Mouse (Mus musculus) heart, postnatal 10 days (tissue): Measurements from ENCODE around the gene Ipo5. TPM values are rescaled to one million over a fixed set of nuclear protein-coding genes. Genes with fewer than 3 reads are reported as not detected.
A peak's percentile ranks its signal among the peaks of the same experiment; 100 is the strongest.

ENCODE experiments used
- DNase-seq, 2 experiments: peaks; one replicate each; pipeline ENCODE4 v3.0.0; 2021
- intact Hi-C: fragments of 180-260 bp; cut with DNase I; formaldehyde crosslinking; loops from one replicate; pipeline ENCODE4 v1.15.1; 2025
- total RNA-seq, 2 experiments: library from RNA; stranded (reverse); gene quantifications; 2 replicates each; pipeline ENCODE4 v1.2.3; 2021

Ipo5 gene
- 100 to 1,000 TPM in 1 of 2 experiments, 10 to 100 TPM in 1; 97.4 to 102 TPM for total RNA-seq

DNA sequence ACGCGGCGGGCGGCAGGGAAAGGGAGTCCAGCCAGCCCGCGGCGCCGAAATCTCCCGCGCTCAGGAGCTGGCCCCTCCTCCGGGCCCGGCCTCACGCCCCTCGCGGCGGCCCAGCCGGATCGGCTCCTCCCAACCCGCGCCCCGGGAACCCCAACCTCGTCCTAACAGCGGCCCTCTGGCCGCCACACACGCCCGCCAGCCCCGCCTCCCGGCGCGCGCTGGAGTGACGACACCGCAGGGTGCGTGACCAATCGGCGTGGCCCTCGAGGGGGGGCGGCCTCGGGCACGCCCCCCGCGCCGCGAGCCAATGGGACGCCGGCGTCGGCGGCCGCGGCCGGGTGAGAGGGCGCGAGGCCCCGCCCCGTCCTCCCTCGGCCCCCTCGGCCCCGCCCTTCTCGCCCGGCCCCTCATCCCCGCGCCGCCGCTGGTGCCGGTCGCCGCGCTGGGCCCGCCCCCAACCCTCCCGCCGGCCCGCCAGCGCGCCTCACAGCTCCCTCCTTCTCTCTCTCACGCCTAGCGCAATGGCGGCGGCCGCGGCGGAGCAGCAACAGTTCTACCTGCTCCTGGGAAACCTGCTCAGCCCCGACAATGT is at the start of gene Ipo5:
Ipo5 (plus strand) TSS at position 492 of the 592 bp plus-strand sequence.
- DNase-seq = peak; percentile 96 to 97
- intact Hi-C loops = loop anchor here (2.0 kb wide), 1 partner anchor 42 kb away; no protein-coding TSS in a partner anchor

DNA sequence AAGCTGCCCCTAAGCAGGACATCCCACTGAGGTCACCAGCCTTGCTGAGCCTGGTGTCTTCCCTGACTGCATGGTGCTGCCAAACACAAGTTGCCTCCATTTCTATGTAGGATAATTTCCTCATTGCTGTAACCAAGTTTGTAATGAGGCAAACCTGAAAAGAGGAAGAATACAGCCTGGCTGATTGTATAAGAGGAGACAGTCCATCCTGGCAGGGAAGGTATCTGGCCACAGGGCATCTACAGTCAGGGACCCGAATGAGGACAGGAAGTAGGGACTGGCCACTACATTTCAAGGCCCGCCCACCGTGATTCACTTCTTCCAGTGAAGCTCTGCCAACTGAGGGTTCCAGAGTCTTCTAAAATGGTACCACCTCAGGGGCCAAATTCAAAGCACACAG is 47.8 kb upstream of the Ipo5 start:
- no peak for DNase-seq
- intact Hi-C loops = no loop called here

DNA sequence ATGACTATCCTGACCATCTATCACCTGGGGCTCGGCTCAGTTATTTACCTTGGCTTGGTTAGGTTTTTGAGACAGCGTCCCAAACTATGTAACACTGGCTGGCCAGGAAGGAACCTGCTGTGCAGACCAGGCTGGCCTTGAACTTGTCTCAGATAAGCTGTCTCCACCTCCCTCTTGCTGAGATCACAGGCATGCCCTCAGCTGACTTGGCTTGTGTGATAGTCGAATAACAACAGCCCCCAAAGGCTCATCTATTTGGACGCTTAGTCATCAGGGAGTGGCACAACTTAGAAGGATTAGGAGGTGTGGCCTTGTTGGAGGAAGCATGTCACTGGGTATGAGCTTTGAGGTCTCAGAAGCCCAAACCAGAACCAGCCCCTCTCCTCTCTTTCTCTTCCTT is 46.1 kb upstream of the Ipo5 start:
- DNase-seq = no peak
- intact Hi-C loops = no loop called here

DNA sequence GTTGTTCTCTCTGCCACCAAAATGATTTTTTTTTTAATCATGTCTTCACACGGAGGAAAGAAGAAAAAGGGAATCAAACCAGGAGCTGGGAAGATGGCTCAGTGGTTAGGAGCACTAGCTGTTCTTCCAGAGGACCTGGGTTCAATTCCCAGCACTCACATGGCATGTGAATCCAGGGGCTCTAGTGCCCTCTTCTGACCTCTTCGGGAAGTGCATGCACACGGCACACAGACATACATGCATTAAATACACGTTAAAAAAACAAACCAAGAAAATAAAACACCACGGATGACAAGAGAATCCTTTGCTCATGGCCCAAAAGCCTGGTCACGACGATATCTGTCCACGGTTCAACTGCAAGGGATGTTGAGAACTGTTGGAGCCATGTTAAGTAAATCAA is 44.5 kb upstream of the Ipo5 start:
- intact Hi-C loops = no loop called here
- no peak for DNase-seq

DNA sequence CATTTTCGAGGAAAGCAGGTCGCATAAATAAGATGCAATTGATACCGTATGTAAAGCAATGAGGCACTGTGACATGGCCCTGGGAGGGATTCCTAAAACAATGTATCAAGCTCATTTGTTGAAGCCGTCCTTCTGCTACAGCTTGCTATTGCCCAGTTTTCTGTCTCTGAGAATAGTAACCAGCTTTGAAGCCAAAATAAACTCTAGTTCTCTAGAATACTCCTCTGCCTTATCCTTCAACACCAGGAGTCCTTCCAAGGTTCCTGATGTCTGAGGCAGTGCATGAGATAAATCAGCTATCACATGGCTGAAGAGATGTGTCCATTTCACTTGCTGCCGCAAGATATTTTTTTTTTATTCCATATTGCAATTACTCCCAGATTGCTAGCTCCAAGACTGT is 43.9 kb upstream of the Ipo5 start:
- intact Hi-C loops = no loop called here

DNA sequence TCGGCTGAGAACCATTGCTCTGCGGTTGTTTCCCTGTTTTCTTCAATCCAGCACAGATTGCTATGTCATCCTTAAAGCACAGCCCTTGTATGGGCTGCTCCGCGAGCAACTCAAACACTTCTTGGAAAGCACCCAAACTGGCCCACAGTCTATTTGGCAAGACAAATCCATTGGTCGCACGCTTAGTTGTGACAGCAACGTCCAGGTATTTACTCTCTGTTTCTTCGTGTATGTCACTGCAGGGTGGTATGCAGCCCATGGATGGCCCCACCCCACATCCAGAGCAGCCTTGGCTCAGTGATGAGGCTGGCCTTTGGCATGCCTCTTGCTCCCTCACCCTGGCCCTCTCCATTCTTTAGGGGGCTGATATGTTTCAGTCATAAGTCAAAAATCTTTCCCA is 42.5 kb upstream of the Ipo5 start:
- intact Hi-C loops = loop anchor here (2.0 kb wide), 1 partner anchor 42 kb away; the partner anchor contains the start of gene Ipo5
- peak; percentile 80 to 82 for DNase-seq

More for the DNA sequence above, 43.9 kb upstream of the Ipo5 start:
- peak; percentile 33 to 38 for DNase-seq

DNA sequence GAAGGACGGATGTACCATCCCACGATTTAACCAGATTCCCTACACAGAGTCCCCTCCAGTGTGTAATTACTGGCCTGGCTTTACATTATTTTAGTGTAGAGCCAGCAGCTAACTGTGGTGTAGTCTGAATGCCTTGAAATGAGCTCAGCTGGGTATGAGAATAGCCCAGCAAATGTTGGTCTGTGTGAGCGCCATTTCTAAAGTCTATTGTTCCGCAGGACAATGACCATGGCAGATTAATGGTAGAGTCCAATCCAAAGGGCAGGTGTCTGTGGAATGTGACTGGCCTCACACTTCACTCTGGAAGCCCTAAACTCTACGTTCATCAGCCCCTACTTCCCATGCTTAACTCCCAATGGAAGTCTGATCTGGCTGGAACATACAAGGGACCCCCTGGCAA is 40.3 kb upstream of the Ipo5 start:
- intact Hi-C loops = no loop called here
- DNase-seq = no peak

DNA sequence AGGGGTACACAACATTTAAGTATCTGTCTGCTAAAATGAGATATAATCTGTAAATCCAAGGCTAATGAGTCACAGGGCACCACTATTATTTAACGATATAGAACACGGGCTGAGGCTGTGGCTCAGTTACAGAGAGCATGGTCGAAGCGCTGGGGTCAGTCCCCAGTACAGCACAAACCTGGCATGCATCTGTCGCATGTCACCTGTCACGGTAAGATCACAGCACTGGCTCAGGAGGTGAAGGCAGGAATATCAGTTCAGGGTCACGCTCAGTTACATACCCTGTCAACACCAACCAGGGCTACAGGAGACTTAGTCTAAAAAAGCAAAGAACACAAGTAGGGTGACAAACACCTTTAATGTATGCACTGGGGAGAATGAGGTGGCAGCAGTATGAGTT is 36.6 kb upstream of the Ipo5 start:
- DNase-seq = no peak
- intact Hi-C loops = no loop called here

DNA sequence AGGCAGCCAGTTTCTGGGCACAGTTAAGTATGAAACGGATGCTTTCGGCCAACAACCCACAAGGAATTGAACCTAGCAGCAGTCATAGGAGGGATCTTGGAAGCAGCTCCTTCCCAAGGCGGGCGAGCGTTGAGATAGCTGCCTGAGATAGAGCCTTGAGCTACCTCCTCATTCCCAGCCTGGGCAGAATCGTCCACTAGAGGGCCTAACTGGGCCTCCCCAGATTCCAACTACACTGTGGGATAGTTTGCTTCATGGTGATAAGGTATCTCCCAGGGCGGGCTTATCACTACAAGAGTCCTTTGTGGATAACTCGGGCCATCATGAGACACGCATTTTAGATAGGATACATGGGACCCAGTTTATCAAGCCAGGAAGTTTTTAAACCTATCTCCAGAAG is 35.9 kb upstream of the Ipo5 start:
- peak; percentile 16 to 23 for DNase-seq
- intact Hi-C loops = no loop called here

DNA sequence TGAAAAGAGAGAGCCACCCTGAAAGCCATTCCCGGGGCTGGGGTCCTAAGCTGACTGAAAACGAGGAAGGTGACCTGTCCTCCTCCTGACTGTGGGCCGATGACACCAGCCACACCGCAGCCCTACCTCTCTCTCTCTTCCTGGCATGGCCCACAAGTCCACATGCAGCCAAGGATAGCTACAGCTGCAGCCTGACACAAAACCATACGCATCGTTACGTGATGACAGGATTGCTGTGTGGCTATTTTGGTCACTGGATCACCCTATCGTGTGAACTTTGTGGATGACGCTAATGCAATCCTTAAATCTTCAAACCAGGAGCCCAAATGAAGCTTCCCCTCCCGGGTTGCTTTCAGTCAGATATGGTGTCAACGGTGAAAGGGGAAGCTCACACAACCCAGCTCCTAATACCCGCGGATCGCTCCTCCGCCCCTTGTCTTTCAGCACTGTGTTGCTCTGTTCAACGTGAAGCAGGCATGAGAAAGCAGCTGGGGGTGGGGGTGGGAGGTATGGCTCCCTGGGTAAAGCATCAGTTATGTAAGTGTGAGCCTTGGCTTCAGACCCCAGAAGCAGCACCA is 35.1 kb upstream of the Ipo5 start:
- peak; percentile 41 to 44 for DNase-seq
- intact Hi-C loops = no loop called here

DNA sequence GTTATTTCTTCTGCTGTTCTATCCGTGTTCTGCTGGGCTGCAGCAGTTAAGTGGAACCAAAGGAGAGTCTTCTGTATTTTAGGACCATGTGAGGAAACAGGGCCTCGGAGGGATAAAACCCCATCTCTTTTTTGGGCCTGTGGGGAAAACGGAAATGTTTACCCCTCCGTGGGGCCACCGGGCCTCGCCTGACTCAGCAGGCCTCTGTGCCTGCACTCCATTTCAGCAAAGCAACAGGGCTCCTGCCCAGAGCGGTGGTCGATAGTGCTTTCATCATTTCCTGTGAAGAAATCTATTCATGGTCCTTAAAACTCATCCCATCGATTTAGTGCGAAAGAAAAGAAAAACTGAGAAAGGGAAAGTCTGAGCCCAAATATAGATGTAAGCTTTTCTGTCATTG is 33.9 kb upstream of the Ipo5 start:
- intact Hi-C loops = no loop called here
- DNase-seq = no peak

DNA sequence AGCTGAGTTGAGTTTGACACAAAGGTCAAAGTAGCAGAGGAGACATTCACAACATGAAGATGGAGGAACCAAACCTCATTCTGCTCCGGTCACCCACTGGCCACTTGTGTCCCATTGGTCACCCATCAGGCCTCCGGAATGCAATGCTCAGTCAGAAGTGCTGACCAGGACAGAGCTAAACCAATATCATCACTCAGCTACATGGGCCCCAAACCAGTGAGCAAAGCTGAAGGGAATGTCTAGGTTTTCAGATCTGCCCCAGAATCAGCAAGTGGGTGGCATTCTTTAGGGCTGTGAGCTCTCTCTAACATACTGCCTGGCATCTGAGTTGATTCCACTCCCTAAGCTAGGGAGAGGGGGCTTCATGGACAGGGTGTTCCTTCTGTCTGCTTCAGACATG is 32.0 kb upstream of the Ipo5 start:
- intact Hi-C loops = no loop called here

DNA sequence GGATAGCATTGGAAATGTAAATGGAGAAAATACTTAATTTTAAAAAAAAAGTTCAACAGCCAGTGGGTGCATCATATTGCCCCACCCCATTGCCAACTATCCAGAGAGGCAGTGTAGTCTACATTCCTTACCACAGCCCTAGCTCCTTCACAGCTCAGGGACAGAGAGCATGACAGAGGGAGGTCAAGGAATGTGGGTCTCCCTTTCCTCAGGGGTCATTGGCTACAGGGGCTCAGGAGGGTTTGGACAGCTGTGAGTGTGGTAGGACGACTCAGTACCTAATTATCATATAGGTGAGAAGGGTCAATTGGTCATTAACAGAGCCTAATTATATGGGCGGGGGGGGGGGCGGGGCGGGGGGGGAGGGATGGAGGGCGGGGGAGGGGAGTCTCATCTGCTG is 30.4 kb upstream of the Ipo5 start:
- no peak for DNase-seq
- intact Hi-C loops = no loop called here

More for the DNA sequence above, 32.0 kb upstream of the Ipo5 start:
- no peak for DNase-seq

DNA sequence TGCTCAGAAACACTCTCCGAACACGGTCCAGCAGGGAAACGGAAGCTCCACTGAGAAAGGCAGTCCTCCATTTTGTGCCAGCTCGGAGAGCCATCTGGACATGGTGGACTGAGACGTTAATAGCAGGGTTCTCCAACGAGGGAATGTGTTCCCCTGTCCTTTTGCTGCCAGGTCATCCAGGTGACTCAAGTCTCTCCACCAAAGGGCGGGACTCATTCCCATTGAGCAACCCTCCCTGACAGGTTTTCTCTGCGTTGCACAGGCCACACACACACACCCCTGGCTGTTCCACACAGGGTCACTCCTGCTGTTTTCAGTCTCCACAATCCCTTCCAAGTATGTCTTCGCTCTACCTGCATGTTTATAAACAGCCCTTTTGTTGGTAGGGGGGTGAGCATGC is 30.0 kb upstream of the Ipo5 start:
- intact Hi-C loops = no loop called here
- DNase-seq = no peak

DNA sequence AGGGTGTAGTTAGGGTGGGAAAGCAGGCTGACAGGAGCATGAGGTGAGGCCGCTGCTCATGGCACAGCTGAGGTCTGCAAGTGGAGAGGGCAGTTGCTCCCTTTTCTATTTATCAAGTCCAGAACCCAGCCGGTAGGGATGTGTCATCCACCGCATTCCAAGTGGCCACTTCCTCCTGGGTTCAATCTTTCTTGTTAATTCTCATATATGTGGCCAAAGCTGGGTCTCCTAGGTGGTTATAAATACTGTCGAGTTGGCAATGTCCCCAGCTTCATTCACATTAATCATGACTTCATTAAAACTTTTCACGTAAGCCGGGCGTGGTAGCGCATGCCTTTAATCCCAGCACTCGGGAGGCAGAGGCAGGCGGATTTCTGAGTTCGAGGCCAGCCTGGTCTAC is 22.3 kb upstream of the Ipo5 start:
- intact Hi-C loops = no loop called here
- no peak for DNase-seq

DNA sequence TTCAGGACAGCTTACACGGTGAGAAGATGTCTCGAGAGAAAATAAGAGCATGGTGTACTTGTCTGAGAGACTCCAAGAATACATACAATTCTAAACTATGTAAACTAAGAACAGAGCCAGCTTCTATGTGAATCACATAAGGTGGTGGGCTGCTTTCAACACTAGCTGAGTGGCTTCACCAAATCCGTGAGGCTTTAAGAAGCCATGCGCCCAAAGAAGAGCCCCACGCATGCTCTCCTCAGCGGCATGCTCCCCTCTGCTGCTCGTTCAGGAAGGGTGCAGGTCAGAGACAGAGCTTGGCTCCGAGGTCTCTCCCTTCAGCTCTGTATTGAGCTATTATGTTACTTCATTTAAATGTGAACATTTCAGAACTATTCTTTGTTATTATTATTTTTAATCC is 18.7 kb upstream of the Ipo5 start:
- DNase-seq = no peak
- intact Hi-C loops = no loop called here

DNA sequence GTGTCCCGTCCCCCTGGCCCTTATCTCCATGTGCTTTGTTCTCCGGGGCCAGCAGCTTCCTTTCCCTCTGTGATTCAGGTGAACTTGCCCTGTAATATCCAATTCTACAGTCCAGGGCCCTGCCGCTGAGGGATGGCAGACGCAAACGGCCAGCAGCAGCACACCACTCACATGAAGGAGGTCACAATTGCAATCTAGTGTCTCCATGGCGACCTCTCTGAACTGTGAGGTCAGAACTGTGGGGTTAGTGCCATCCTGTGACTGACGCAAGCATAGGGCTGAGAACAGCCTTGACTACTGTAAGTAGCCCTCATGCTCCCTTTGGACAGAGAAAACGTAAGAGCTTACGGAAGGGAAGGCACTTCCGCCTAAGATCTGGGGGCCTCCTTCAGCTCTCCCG is 14.4 kb upstream of the Ipo5 start:
- intact Hi-C loops = no loop called here
- DNase-seq = no peak

DNA sequence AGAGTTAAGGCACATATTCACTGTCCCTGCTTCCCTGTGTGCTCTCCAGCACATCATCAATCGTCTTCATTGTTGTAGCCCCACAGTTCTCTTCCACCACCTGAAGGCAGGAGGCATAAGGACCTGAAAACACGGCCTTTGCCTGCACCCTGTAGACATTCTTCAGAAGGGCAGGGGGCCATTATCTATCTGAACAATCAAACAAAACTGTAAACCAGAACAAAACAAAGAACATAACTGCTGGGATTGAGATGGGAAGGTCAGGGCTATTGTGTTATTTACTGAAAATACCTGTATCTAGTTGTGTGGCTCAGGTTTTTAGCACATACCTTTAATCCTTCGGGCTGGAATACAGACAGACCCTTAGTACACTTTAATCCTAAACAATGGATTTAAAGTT is 12.1 kb upstream of the Ipo5 start:
- no peak for DNase-seq
- intact Hi-C loops = no loop called here

DNA sequence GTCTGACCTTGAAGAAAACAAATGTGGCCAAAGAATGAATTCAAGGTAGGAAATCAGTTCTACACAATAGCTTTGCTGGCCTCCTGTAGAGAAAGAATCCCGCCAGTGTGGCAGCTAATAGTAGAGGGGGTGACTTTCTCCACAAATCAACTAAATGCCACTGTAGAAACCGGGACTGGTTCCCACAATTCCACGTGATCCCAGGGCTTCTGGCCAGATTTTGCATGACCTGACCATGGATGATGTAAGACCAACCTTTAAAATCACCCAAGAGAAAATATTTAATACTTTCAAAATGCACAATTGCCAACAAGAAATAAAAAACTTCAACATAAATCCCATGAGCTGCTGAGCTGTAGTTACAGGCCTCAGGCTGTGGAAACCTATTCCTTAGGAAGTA is 1.6 kb upstream of the Ipo5 start:
- peak; percentile 31 to 50 for DNase-seq
- intact Hi-C loops = no loop called here

DNA sequence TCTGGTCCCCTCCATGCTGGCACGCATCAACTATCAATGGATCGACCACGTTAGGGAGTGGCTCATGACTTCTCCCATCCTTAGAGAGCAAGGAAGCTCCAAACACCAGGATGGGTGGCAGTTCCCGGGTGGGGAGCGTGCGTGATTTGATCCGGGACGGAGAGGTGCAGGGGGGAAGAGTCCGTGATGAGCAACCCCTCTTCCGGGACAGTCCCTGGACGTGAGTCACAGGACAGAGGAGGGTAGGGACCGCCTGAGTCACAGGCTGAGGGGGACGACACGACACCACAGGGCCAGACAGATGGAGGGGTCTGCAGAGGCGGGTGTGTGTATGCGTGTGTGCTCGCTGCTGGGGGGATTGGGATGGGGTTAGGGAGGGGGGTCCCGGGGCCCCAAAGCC is 704 bp upstream of the Ipo5 start:
- intact Hi-C loops = loop anchor here (2.0 kb wide), 1 partner anchor 42 kb away; no protein-coding TSS in a partner anchor
- DNase-seq = peak in 1 of 2 experiments; percentile 59

DNA sequence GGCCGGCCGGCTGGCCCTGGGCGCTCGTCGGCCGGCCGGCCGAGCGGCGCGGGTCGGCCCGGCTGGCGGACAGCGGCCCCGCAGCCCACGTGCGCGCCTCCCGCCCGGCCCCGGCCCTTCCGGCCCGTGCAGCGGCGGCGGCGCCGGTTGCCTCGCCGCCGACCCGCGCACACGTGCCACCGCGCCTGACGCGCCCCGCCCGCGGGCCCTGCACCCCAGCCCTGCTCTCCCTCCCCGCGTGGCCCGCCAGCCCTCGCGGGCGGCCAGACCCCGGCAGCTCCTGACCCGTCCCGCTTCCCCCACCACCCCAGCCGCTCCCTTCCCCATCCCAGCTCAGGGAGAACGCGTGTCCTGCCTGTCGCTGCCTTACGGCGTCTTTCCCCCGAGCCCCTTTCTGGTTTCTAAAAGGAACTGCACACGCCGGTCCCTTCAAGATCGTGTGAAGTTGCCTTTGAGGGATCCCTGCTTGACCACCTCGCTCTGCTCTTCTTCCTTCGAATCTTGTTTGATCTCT is 421 bp downstream of the Ipo5 start:
- DNase-seq = peak; percentile 52 to 64
- intact Hi-C loops = loop anchor here (2.0 kb wide), 1 partner anchor 43 kb away; no protein-coding TSS in a partner anchor

DNA sequence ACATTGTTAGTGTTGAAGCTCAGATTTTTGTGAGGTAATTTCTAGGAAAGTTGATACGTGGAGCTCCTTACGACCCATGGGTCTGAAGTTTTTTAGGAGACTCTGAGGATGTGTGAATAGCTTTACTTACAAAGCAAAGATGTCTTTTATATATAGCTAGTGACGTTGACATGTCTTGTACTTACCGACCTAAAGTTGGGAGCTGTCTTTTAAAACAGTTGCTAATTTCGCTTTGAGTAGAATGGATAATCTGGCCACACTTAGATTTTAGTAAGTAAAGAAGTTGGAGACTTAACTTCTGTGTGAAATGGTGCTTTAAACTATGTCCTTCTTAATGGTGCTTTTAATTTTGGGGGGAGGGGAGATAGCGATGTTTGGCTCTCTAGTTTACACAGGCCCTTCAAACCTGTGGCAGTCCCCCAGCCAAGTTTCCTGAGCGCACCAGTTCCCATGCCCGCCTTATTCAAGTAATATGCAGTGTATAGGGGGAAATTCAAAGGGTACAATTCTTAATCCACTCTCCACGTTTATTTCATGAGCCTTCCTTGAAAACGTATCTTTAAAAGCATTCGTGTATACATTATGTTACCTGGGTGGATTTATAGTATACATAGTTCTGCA is 1.2 kb downstream of the Ipo5 start:
- no peak for DNase-seq
- intact Hi-C loops = no loop called here
